Mouse (Mus musculus): ENCODE data around the gene Stk35. TPM values are rescaled to one million over a fixed set of nuclear protein-coding genes. Genes with fewer than 3 reads are reported as not detected.

Gene Stk35
- total and polyA plus RNA-seq, 2 experiments from 2014 or later = 5.6 to 16.1 TPM

GRCm38 (mm10) chr2:129823310-129823709, 23.0 kb downstream of the Stk35 start:
- ATAC-seq (ENCODE audit: low FRiP score) = no peak
- no peaks in the 10 kb centered on the region for H3K9me3 ChIP-seq (ENCODE audit: low read length)
- 95% methylated on average over 2 of the region's 2 CpGs for WGBS

GRCm38 (mm10) chr2:129824254-129824653, 23.9 kb downstream of the Stk35 start:
- TF ChIP-seq CTCF (IDR thresholded peaks at IDR 0.05) = no peak

More at GRCm38 (mm10) chr2:129823310-129823709, 23.0 kb downstream of the Stk35 start:
- H3K4me3 ChIP-seq (ENCODE audit: low read depth, low read length) = no peak overlapping the region
- DNase-seq (ENCODE audit: low spot score) = no peak
- no peak overlapping the region for H3K27ac ChIP-seq (ENCODE audit: low read depth, low read length)
- H3K36me3 ChIP-seq (ENCODE audit: insufficient read depth, low read length) = peaks cover 12% of the 10 kb centered on the region; the same call in 1 of the 2 replicates
- H3K9ac ChIP-seq (replicated peaks; ENCODE audit: low read length, poor library complexity, severe bottlenecking) = no peak overlapping the region
- TF ChIP-seq CTCF (IDR thresholded peaks at IDR 0.05) = no peak
- no peaks in the 10 kb centered on the region for H3K27me3 ChIP-seq (ENCODE audit: insufficient read depth, low read length)
- no peak overlapping the region for H3K4me2 ChIP-seq (ENCODE audit: low read depth, low read length, poor library complexity, severe bottlenecking)
- no peaks in the 10 kb centered on the region for H3K4me1 ChIP-seq (ENCODE audit: insufficient read depth, low read length)

DNA sequence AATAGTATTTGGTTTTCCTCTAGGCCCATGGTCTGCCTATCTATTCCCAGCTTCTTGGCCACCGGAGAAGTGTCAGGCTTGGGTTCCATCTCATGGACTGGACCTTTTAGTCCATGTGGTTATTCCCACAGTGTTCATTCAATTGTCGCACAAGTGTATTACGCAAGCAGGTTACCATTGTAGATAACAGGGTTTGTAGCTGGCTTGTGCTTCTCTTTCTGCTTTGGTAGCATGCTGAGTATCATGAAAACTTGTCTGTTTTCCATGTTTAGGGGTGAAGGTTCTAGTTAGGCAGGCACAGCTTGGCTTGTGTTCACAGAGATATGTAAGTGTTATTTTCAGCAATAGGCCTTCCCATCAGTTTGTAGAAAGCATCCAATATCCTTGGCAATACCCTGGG, 25.8 kb downstream of the Stk35 start:
- Histone ChIP-seq H3K27ac (ENCODE audit: low read depth, low read length) (no peak overlapping the region), H3K4me3 (ENCODE audit: low read depth, low read length) (no peak overlapping the region)

More at GRCm38 (mm10) chr2:129824254-129824653, 23.9 kb downstream of the Stk35 start:
- no peak overlapping the region for H3K4me2 ChIP-seq (ENCODE audit: low read depth, low read length, poor library complexity, severe bottlenecking)
- H3K4me1 ChIP-seq (ENCODE audit: insufficient read depth, low read length) = no peaks in the 10 kb centered on the region
- H3K4me3 ChIP-seq (ENCODE audit: low read depth, low read length) = no peak overlapping the region
- no peak overlapping the region for H3K27ac ChIP-seq (ENCODE audit: low read depth, low read length)
- no peaks in the 10 kb centered on the region for H3K27me3 ChIP-seq (ENCODE audit: insufficient read depth, low read length)
- WGBS = 92% methylated on average over 6 of the region's 6 CpGs
- H3K9ac ChIP-seq (replicated peaks; ENCODE audit: low read length, poor library complexity, severe bottlenecking) = no peak overlapping the region
- H3K36me3 ChIP-seq (ENCODE audit: insufficient read depth, low read length) = peaks cover 13% of the 10 kb centered on the region
- no peak for DNase-seq (ENCODE audit: low spot score)
- H3K9me3 ChIP-seq (ENCODE audit: low read length) = no peaks in the 10 kb centered on the region
- no peak for ATAC-seq (ENCODE audit: low FRiP score)

DNA sequence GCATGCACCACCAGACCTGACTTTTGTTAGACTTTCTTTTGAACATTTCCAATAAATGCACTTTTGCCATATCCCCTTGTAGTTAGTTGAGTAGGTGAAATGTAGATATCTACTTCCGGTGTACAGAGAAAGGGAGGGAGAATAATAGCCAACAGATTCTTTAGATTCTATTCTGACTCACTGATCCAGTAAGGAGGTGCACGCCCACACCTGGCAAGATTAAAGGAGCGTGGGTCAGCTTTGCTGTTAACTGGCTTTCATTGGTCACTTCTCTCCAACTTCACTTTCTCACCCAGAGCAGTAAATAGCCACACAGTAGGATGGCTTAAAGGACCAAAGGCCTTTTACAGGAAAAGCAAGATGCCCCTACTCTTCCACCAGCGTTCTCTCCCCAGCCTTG, 32.7 kb downstream of the Stk35 start:
- H3K4me2 ChIP-seq (ENCODE audit: low read depth, low read length, poor library complexity, severe bottlenecking) = no peak overlapping the region
- no peaks in the 10 kb centered on the region for H3K27me3 ChIP-seq (ENCODE audit: insufficient read depth, low read length)
- TF ChIP-seq CTCF (IDR thresholded peaks at IDR 0.05) = no peak
- H3K27ac ChIP-seq (ENCODE audit: low read depth, low read length) = no peak overlapping the region
- no peaks in the 10 kb centered on the region for H3K9me3 ChIP-seq (ENCODE audit: low read length)
- DNase-seq (ENCODE audit: low spot score) (no peak), ATAC-seq (ENCODE audit: low FRiP score) (no peak)
- no peaks in the 10 kb centered on the region for H3K4me1 ChIP-seq (ENCODE audit: insufficient read depth, low read length)
- no peak overlapping the region for H3K4me3 ChIP-seq (ENCODE audit: low read depth, low read length)
- H3K9ac ChIP-seq (replicated peaks; ENCODE audit: low read length, poor library complexity, severe bottlenecking) = no peak overlapping the region
- H3K36me3 ChIP-seq (ENCODE audit: insufficient read depth, low read length) = peaks cover 27% of the 10 kb centered on the region
- WGBS = 83% methylated on average over 4 of the region's 4 CpGs

More for the DNA sequence above, 25.8 kb downstream of the Stk35 start:
- ATAC-seq (ENCODE audit: low FRiP score) = no peak
- no peak for TF ChIP-seq CTCF (IDR thresholded peaks at IDR 0.05)
- Histone ChIP-seq H3K4me1 (ENCODE audit: insufficient read depth, low read length) (no peaks in the 10 kb centered on the region), H3K27me3 (ENCODE audit: insufficient read depth, low read length) (no peaks in the 10 kb centered on the region), H3K9ac (replicated peaks; ENCODE audit: low read length, poor library complexity, severe bottlenecking) (no peak overlapping the region), H3K36me3 (ENCODE audit: insufficient read depth, low read length) (peaks cover 22% of the 10 kb centered on the region), H3K4me2 (ENCODE audit: low read depth, low read length, poor library complexity, severe bottlenecking) (no peak overlapping the region), H3K9me3 (ENCODE audit: low read length) (no peaks in the 10 kb centered on the region)
- WGBS = 96% methylated on average over 3 of the region's 3 CpGs
- no peak for DNase-seq (ENCODE audit: low spot score)

DNA sequence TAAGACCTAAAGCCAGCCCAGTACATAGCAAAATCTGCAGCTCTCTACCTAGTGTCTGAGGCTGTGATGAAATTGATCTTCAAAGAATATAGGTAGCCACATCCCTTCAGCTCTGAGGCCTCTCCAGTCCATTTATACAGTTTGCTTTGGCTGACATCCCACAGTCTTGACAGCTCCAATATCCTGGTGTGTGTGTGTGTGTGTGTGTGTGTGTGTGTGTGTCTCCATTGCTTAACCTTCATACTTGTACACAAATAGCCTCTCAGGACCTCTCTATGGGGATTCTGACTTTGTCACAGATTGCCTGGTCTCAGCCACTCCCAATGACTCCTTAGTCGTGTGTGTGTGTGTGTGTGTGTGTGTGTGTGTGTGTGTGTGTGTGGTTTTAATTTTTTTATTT, 33.9 kb downstream of the Stk35 start:
- no peak overlapping the region for H3K27ac ChIP-seq (ENCODE audit: low read depth, low read length)
- no peak for DNase-seq (ENCODE audit: low spot score)
- no peak overlapping the region for H3K4me3 ChIP-seq (ENCODE audit: low read depth, low read length)
- peaks cover 14% of the 10 kb centered on the region for H3K36me3 ChIP-seq (ENCODE audit: insufficient read depth, low read length)
- H3K9me3 ChIP-seq (ENCODE audit: low read length) = no peaks in the 10 kb centered on the region
- H3K9ac ChIP-seq (replicated peaks; ENCODE audit: low read length, poor library complexity, severe bottlenecking) = no peak overlapping the region
- H3K4me2 ChIP-seq (ENCODE audit: low read depth, low read length, poor library complexity, severe bottlenecking) = no peak overlapping the region
- 74% methylated on average over 1 of the region's 1 CpGs for WGBS
- H3K27me3 ChIP-seq (ENCODE audit: insufficient read depth, low read length) = no peaks in the 10 kb centered on the region
- no peak for ATAC-seq (ENCODE audit: low FRiP score)
- no peak for TF ChIP-seq CTCF (IDR thresholded peaks at IDR 0.05)
- H3K4me1 ChIP-seq (ENCODE audit: insufficient read depth, low read length) = no peaks in the 10 kb centered on the region

DNA sequence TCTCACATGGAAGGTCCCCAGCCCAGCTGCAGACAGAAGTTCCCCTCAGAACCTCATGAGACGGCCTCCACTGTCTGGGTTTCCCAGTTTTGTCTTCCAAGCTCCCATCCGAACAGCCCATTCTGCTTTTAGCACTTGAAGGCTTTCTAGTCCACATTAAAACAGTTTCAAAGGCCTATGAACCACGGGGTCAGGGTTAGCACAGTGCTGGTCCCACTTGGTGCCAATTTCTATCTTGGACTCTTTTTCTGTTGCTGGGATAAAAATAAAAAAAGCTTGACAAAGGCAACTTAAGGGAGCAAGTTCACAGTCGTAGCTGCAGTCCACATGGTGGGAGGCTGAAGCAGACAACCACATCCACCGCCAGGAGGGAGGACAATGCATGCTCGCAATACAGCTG, 34.6 kb downstream of the Stk35 start:
- H3K27me3 ChIP-seq (ENCODE audit: insufficient read depth, low read length) = no peaks in the 10 kb centered on the region
- ATAC-seq (ENCODE audit: low FRiP score) = no peak
- H3K9me3 ChIP-seq (ENCODE audit: low read length) = no peaks in the 10 kb centered on the region
- peaks cover 8% of the 10 kb centered on the region for H3K36me3 ChIP-seq (ENCODE audit: insufficient read depth, low read length)
- H3K9ac ChIP-seq (replicated peaks; ENCODE audit: low read length, poor library complexity, severe bottlenecking) = no peak overlapping the region
- no peak for TF ChIP-seq CTCF (IDR thresholded peaks at IDR 0.05)
- H3K27ac ChIP-seq (ENCODE audit: low read depth, low read length) = no peak overlapping the region
- WGBS = 86% methylated on average over 6 of the region's 6 CpGs
- no peak overlapping the region for H3K4me3 ChIP-seq (ENCODE audit: low read depth, low read length)
- no peaks in the 10 kb centered on the region for H3K4me1 ChIP-seq (ENCODE audit: insufficient read depth, low read length)
- no peak overlapping the region for H3K4me2 ChIP-seq (ENCODE audit: low read depth, low read length, poor library complexity, severe bottlenecking)
- DNase-seq (ENCODE audit: low spot score) = no peak

All from midbrain, postnatal 0 days (tissue).